Mouse (Mus musculus): ENCODE measurements at regions not wholly inside any gene's neighbourhood (a gene's known extent, or its start where the extent isn't known, plus 50 kb on each side); places are given as distances from the start of the nearest gene placed in this dataset.

- DNase-seq (ENCODE audit: low read depth, low spot score) = no peak
- H3K4me3 ChIP-seq (ENCODE audit: insufficient read depth in 1 of 2, low read depth in 1 of 2, low read length in 2 of 2, poor library complexity in 1 of 2, severe bottlenecking in 1 of 2) = no peak overlapping the region
- H3K9ac ChIP-seq (ENCODE audit: insufficient read depth, low read depth, low read length, poor library complexity, severe bottlenecking) = no peak overlapping the region
- no peaks in the 10 kb centered on the region for H3K36me3 ChIP-seq (ENCODE audit: control insufficient read depth, insufficient read depth, low read length, poor library complexity, severe bottlenecking)
- no peaks in the 10 kb centered on the region for H3K9me3 ChIP-seq (ENCODE audit: control insufficient read depth, insufficient read depth, low read depth, low read length)
- in situ Hi-C loops (cut with MboI; ENCODE audit: low sequenced_read_pairs in 2 of 2, unreplicated experiment in 2 of 2) = no loop called here
- no peak overlapping the region for H3K27ac ChIP-seq (ENCODE audit: insufficient read depth, low read depth, low read length, poor library complexity, severe bottlenecking)
- H3K4me1 ChIP-seq (ENCODE audit: control insufficient read depth in 2 of 2, insufficient read depth in 2 of 2, low read length in 2 of 2, poor library complexity in 1 of 2) = no peaks in the 10 kb centered on the region
- TF ChIP-seq ZNF384 (IDR thresholded peaks at IDR 0.05; ENCODE audit: low read depth, low read length) (peak; percentile 77; the same call in 1 of the 2 replicates), HCFC1 (IDR thresholded peaks at IDR 0.05; ENCODE audit: borderline replicate concordance, insufficient read depth, low read length) (no peak)
Measured at GRCm38 (mm10) chr12:95466502-95467490, 225.2 kb upstream of the Flrt2 start.

GRCm38 (mm10) chr12:95469897-95470296 is 222.1 kb upstream of the Flrt2 start:
- Histone ChIP-seq H3K9ac (ENCODE audit: insufficient read depth, low read depth, low read length, poor library complexity, severe bottlenecking) (no peak overlapping the region), H3K4me1 (ENCODE audit: control insufficient read depth in 2 of 2, insufficient read depth in 2 of 2, low read length in 2 of 2, poor library complexity in 1 of 2) (no peaks in the 10 kb centered on the region), H3K9me3 (ENCODE audit: control insufficient read depth, insufficient read depth, low read depth, low read length) (no peaks in the 10 kb centered on the region), H3K4me3 (ENCODE audit: insufficient read depth in 1 of 2, low read depth in 1 of 2, low read length in 2 of 2, poor library complexity in 1 of 2, severe bottlenecking in 1 of 2) (no peak overlapping the region), H3K36me3 (ENCODE audit: control insufficient read depth, insufficient read depth, low read length, poor library complexity, severe bottlenecking) (no peaks in the 10 kb centered on the region), H3K27ac (ENCODE audit: insufficient read depth, low read depth, low read length, poor library complexity, severe bottlenecking) (no peak overlapping the region)
- in situ Hi-C loops (cut with MboI; ENCODE audit: low sequenced_read_pairs in 2 of 2, unreplicated experiment in 2 of 2) = no loop called here
- TF ChIP-seq MAFK (IDR thresholded peaks at IDR 0.05; ENCODE audit: insufficient read depth, low read depth, low read length) = no peak
- no peak for DNase-seq (ENCODE audit: low read depth, low spot score)

GRCm38 (mm10) chr12:95486502-95486901 is 205.5 kb upstream of the Flrt2 start:
- H3K36me3 ChIP-seq (ENCODE audit: control insufficient read depth, insufficient read depth, low read length, poor library complexity, severe bottlenecking) = no peaks in the 10 kb centered on the region
- no peak for DNase-seq (ENCODE audit: low read depth, low spot score)
- H3K4me3 ChIP-seq (ENCODE audit: insufficient read depth in 1 of 2, low read depth in 1 of 2, low read length in 2 of 2, poor library complexity in 1 of 2, severe bottlenecking in 1 of 2) = no peak overlapping the region
- TF ChIP-seq HCFC1 (IDR thresholded peaks at IDR 0.05; ENCODE audit: borderline replicate concordance, insufficient read depth, low read length) (no peak), ZC3H11A (IDR thresholded peaks at IDR 0.05; ENCODE audit: borderline replicate concordance, low read depth, low read length) (no peak), MAFK (IDR thresholded peaks at IDR 0.05; ENCODE audit: insufficient read depth, low read depth, low read length) (no peak), ZNF384 (IDR thresholded peaks at IDR 0.05; ENCODE audit: low read depth, low read length) (no peak), CHD2 (IDR thresholded peaks at IDR 0.05; ENCODE audit: low read depth, low read length) (no peak)
- H3K4me1 ChIP-seq (ENCODE audit: control insufficient read depth in 2 of 2, insufficient read depth in 2 of 2, low read length in 2 of 2, poor library complexity in 1 of 2) = no peaks in the 10 kb centered on the region
- no peak overlapping the region for H3K9ac ChIP-seq (ENCODE audit: insufficient read depth, low read depth, low read length, poor library complexity, severe bottlenecking)
- in situ Hi-C loops (cut with MboI; ENCODE audit: low sequenced_read_pairs in 2 of 2, unreplicated experiment in 2 of 2) = no loop called here
- no peaks in the 10 kb centered on the region for H3K9me3 ChIP-seq (ENCODE audit: control insufficient read depth, insufficient read depth, low read depth, low read length)
- no peak overlapping the region for H3K27ac ChIP-seq (ENCODE audit: insufficient read depth, low read depth, low read length, poor library complexity, severe bottlenecking)

GRCm38 (mm10) chr12:95488371-95488770 is 203.7 kb upstream of the Flrt2 start:
- no peak overlapping the region for H3K27ac ChIP-seq (ENCODE audit: insufficient read depth, low read depth, low read length, poor library complexity, severe bottlenecking)
- H3K4me3 ChIP-seq (ENCODE audit: insufficient read depth in 1 of 2, low read depth in 1 of 2, low read length in 2 of 2, poor library complexity in 1 of 2, severe bottlenecking in 1 of 2) = no peak overlapping the region
- H3K36me3 ChIP-seq (ENCODE audit: control insufficient read depth, insufficient read depth, low read length, poor library complexity, severe bottlenecking) = no peaks in the 10 kb centered on the region
- in situ Hi-C loops (cut with MboI; ENCODE audit: low sequenced_read_pairs in 2 of 2, unreplicated experiment in 2 of 2) = no loop called here
- no peak overlapping the region for H3K9ac ChIP-seq (ENCODE audit: insufficient read depth, low read depth, low read length, poor library complexity, severe bottlenecking)
- DNase-seq (ENCODE audit: low read depth, low spot score) = no peak
- no peaks in the 10 kb centered on the region for H3K4me1 ChIP-seq (ENCODE audit: control insufficient read depth in 2 of 2, insufficient read depth in 2 of 2, low read length in 2 of 2, poor library complexity in 1 of 2)
- TF ChIP-seq ZNF384 (IDR thresholded peaks at IDR 0.05; ENCODE audit: low read depth, low read length) (no peak), CHD2 (IDR thresholded peaks at IDR 0.05; ENCODE audit: low read depth, low read length) (no peak), ZC3H11A (IDR thresholded peaks at IDR 0.05; ENCODE audit: borderline replicate concordance, low read depth, low read length) (no peak), HCFC1 (IDR thresholded peaks at IDR 0.05; ENCODE audit: borderline replicate concordance, insufficient read depth, low read length) (no peak), MAFK (IDR thresholded peaks at IDR 0.05; ENCODE audit: insufficient read depth, low read depth, low read length) (no peak)
- no peaks in the 10 kb centered on the region for H3K9me3 ChIP-seq (ENCODE audit: control insufficient read depth, insufficient read depth, low read depth, low read length)

- DNase-seq (ENCODE audit: low read depth, low spot score) = no peak
- H3K4me1 ChIP-seq (ENCODE audit: control insufficient read depth in 2 of 2, insufficient read depth in 2 of 2, low read length in 2 of 2, poor library complexity in 1 of 2) = no peaks in the 10 kb centered on the region
- H3K9ac ChIP-seq (ENCODE audit: insufficient read depth, low read depth, low read length, poor library complexity, severe bottlenecking) = no peak overlapping the region
- no peak overlapping the region for H3K27ac ChIP-seq (ENCODE audit: insufficient read depth, low read depth, low read length, poor library complexity, severe bottlenecking)
- no peaks in the 10 kb centered on the region for H3K9me3 ChIP-seq (ENCODE audit: control insufficient read depth, insufficient read depth, low read depth, low read length)
- no peak for TF ChIP-seq HCFC1 (IDR thresholded peaks at IDR 0.05; ENCODE audit: borderline replicate concordance, insufficient read depth, low read length)
- in situ Hi-C loops (cut with MboI; ENCODE audit: low sequenced_read_pairs in 2 of 2, unreplicated experiment in 2 of 2) = no loop called here
- H3K36me3 ChIP-seq (ENCODE audit: control insufficient read depth, insufficient read depth, low read length, poor library complexity, severe bottlenecking) = no peaks in the 10 kb centered on the region
- H3K4me3 ChIP-seq (ENCODE audit: insufficient read depth in 1 of 2, low read depth in 1 of 2, low read length in 2 of 2, poor library complexity in 1 of 2, severe bottlenecking in 1 of 2) = no peak overlapping the region
Measured at GRCm38 (mm10) chr12:95489374-95489773, 202.7 kb upstream of the Flrt2 start.
